Mouse (Mus musculus) forebrain, embryonic 13.5 days (tissue): ENCODE results near the gene Sf3a1. TPM values are rescaled to one million over a fixed set of nuclear protein-coding genes. Genes with fewer than 3 reads are reported as not detected.
"Not testable (repeated sequence)": the region's sequence is repeated elsewhere in the genome, so short reads cannot be mapped to it uniquely, and the experiment has no call there.

ENCODE experiments used
- ATAC-seq: fragments of 200-750 bp; cut with Nextera tagmentation; 2 replicates; pipeline ENCODE4 v1.8.0; 2017
- H3K27ac ChIP-seq: fragments of 300-500 bp; sonication (generic); 2 replicates; pipeline ENCODE4 v1.5.1; 2015; ENCODE audit warnings: inconsistent platforms, mild to moderate bottlenecking, moderate library complexity
- H3K27me3 ChIP-seq: fragments of 300-500 bp; sonication (generic); 2 replicates; pipeline ENCODE4 v1.6.1; 2015; ENCODE audit warnings: mild to moderate bottlenecking, inconsistent platforms
- H3K36me3 ChIP-seq: fragments of 300-500 bp; sonication (generic); 2 replicates; pipeline ENCODE4 v1.6.1; 2015; ENCODE audit warnings: mild to moderate bottlenecking, inconsistent platforms; ENCODE audit not compliant: poor library complexity, severe bottlenecking
- H3K4me1 ChIP-seq: fragments of 300-500 bp; sonication (generic); 2 replicates; pipeline ENCODE4 v1.6.1; 2015; ENCODE audit warnings: inconsistent platforms
- H3K4me2 ChIP-seq: fragments of 300-500 bp; sonication (generic); 2 replicates; pipeline ENCODE4 v1.6.1; 2015; ENCODE audit warnings: inconsistent platforms, mild to moderate bottlenecking, moderate library complexity
- H3K4me3 ChIP-seq: fragments of 300-500 bp; sonication (generic); 2 replicates; pipeline ENCODE4 v1.5.1; 2015; ENCODE audit warnings: mild to moderate bottlenecking, inconsistent platforms
- H3K9ac ChIP-seq: fragments of 300-500 bp; sonication (generic); 2 replicates; pipeline ENCODE4 v1.6.1; 2015; ENCODE audit warnings: mild to moderate bottlenecking, inconsistent platforms
- H3K9me3 ChIP-seq: fragments of 300-500 bp; sonication (generic); replicated peaks from 2 replicates; pipeline ENCODE4 v1.6.1; 2016; ENCODE audit warnings: inconsistent platforms
- WGBS: fragments of 180-500 bp; shearing (Covaris S2); methylation state at CpG from one replicate; pipeline ENCODE4 v1.1.7; 2015; 5-methylcytosine and 5-hydroxymethylcytosine counted together
- polyA plus RNA-seq: library from polyadenylated mRNA; unstranded; fragments of >200 nt; fragmentation: Nextera tagmentation; extraction: Ambion mirVana; gene quantifications from 2 replicates; pipeline ENCODE4 v1.2.1, GENCODE M21; 2015

Gene Sf3a1
- polyA plus RNA-seq, 1 experiment from 2014 or later: 61.2 TPM

- Histone ChIP-seq H3K27me3 (peaks cover 23% of the 10 kb centered on the region), H3K9me3 (peaks cover 8% of the 10 kb centered on the region; the same call in 1 of the 2 replicates), H3K4me3 (no peak overlapping the region), H3K4me1 (peaks cover 23% of the 10 kb centered on the region), H3K27ac (no peak overlapping the region), H3K36me3 (no peaks in the 10 kb centered on the region), H3K9ac (no peak overlapping the region), H3K4me2 (no peak overlapping the region)
- WGBS: 79% methylated on average over 3 of the region's 3 CpGs
- no peak for ATAC-seq
Observed at GRCm38 (mm10) chr11:4121691-4122090, 38.5 kb upstream of the Sf3a1 start.

GRCm38 (mm10) chr11:4122226-4122625 is 37.9 kb upstream of the Sf3a1 start:
- Histone ChIP-seq H3K4me2 (no peak overlapping the region), H3K27ac (no peak overlapping the region), H3K9ac (no peak overlapping the region), H3K27me3 (peaks cover 22% of the 10 kb centered on the region), H3K9me3 (peaks cover 11% of the 10 kb centered on the region; the same call in 1 of the 2 replicates), H3K4me3 (no peak overlapping the region), H3K4me1 (peaks cover 19% of the 10 kb centered on the region), H3K36me3 (no peaks in the 10 kb centered on the region)
- 74% methylated on average over 5 of the region's 5 CpGs for WGBS
- ATAC-seq: no peak

GRCm38 (mm10) chr11:4122742-4123579 is 37.2 kb upstream of the Sf3a1 start, which contains the start of gene Sec14l2:
TSS of gene Sec14l2 (minus strand) at chr11:4123415.
- Histone ChIP-seq H3K27ac (no peak within 1 kb of the TSS; the same call in 1 of the 2 replicates), H3K4me1 (peaks cover 12% of the 10 kb centered on the region), H3K9ac (no peak within 1 kb of the TSS), H3K27me3 (peaks cover 16% of the 10 kb centered on the region), H3K9me3 (peaks cover 11% of the 10 kb centered on the region; the same call in 1 of the 2 replicates), H3K4me2 (no peak within 1 kb of the TSS), H3K4me3 (no peak within 1 kb of the TSS), H3K36me3 (no peaks in the 10 kb centered on the region)
- ATAC-seq: no peak
- 59% methylated on average over 10 of the region's 10 CpGs for WGBS

GRCm38 (mm10) chr11:4123922-4124321 is 36.2 kb upstream of the Sf3a1 start:
- Histone ChIP-seq H3K27ac (no peak overlapping the region; the same call in 1 of the 2 replicates), H3K4me3 (no peak overlapping the region), H3K9ac (no peak overlapping the region), H3K4me2 (no peak overlapping the region), H3K36me3 (no peaks in the 10 kb centered on the region), H3K27me3 (peaks cover 12% of the 10 kb centered on the region), H3K9me3 (peaks cover 11% of the 10 kb centered on the region; the same call in 1 of the 2 replicates), H3K4me1 (0 out of 2 replicates have a peak, but pooled peaks cover 2% of the 10 kb centered on the region)
- WGBS: 55% methylated on average over 5 of the region's 5 CpGs
- no peak for ATAC-seq

GRCm38 (mm10) chr11:4127059-4127458 is 33.1 kb upstream of the Sf3a1 start:
- Histone ChIP-seq H3K9ac (no peak overlapping the region), H3K36me3 (no peaks in the 10 kb centered on the region), H3K4me2 (no peak overlapping the region), H3K4me3 (no peak overlapping the region), H3K27ac (no peak overlapping the region), H3K4me1 (no peaks in the 10 kb centered on the region), H3K27me3 (no peaks in the 10 kb centered on the region), H3K9me3 (peaks cover 11% of the 10 kb centered on the region; the same call in 1 of the 2 replicates)
- no peak for ATAC-seq
- 88% methylated on average over 1 of the region's 1 CpGs for WGBS

- not testable (repeated sequence) for ATAC-seq, H3K4me2 ChIP-seq, H3K36me3 ChIP-seq, H3K4me3 ChIP-seq, H3K9ac ChIP-seq, H3K4me1 ChIP-seq, H3K27ac ChIP-seq, H3K27me3 ChIP-seq
- peaks cover 11% of the 10 kb centered on the region; the same call in 1 of the 2 replicates for H3K9me3 ChIP-seq
- WGBS: 96% methylated on average over 4 of the region's 4 CpGs
Observed at GRCm38 (mm10) chr11:4128461-4128860, 31.7 kb upstream of the Sf3a1 start.

GRCm38 (mm10) chr11:4133450-4133849 is 26.7 kb upstream of the Sf3a1 start:
- Histone ChIP-seq H3K4me1 (peaks cover 26% of the 10 kb centered on the region), H3K4me3 (no peak overlapping the region), H3K27me3 (no peaks in the 10 kb centered on the region), H3K27ac (no peak overlapping the region), H3K9ac (no peak overlapping the region), H3K4me2 (no peak overlapping the region), H3K9me3 (no peaks in the 10 kb centered on the region), H3K36me3 (peaks cover 18% of the 10 kb centered on the region)
- 57% methylated on average over 3 of the region's 3 CpGs for WGBS
- ATAC-seq: no peak

GRCm38 (mm10) chr11:4134400-4134799 is 25.8 kb upstream of the Sf3a1 start:
- 57% methylated on average over 6 of the region's 6 CpGs for WGBS
- H3K4me3 ChIP-seq: peak overlapping the region; percentile 71

GRCm38 (mm10) chr11:4134986-4135935 is 24.9 kb upstream of the Sf3a1 start, which contains the start of gene Rnf215:
TSS of gene Rnf215 (plus strand) at chr11:4135202.
- WGBS: 2% methylated on average over 62 of the region's 66 CpGs

More at GRCm38 (mm10) chr11:4134400-4134799, 25.8 kb upstream of the Sf3a1 start:
- Histone ChIP-seq H3K4me2 (peak overlapping the region; percentile 91), H3K27ac (no peak overlapping the region), H3K4me1 (peaks cover 26% of the 10 kb centered on the region), H3K27me3 (no peaks in the 10 kb centered on the region), H3K9me3 (no peaks in the 10 kb centered on the region), H3K9ac (no peak overlapping the region), H3K36me3 (peaks cover 27% of the 10 kb centered on the region)
- ATAC-seq: no peak

GRCm38 (mm10) chr11:4138964-4139363 is 21.2 kb upstream of the Sf3a1 start:
- Histone ChIP-seq H3K9ac (no peak overlapping the region), H3K27me3 (no peaks in the 10 kb centered on the region), H3K4me3 (no peak overlapping the region), H3K4me1 (peaks cover 26% of the 10 kb centered on the region), H3K36me3 (peaks cover 71% of the 10 kb centered on the region), H3K4me2 (no peak overlapping the region), H3K27ac (no peak overlapping the region), H3K9me3 (no peaks in the 10 kb centered on the region)
- no peak for ATAC-seq
- WGBS: 78% methylated on average over 2 of the region's 2 CpGs

More at GRCm38 (mm10) chr11:4134986-4135935, 24.9 kb upstream of the Sf3a1 start, which contains the start of gene Rnf215:
- Histone ChIP-seq H3K4me1 (peaks cover 26% of the 10 kb centered on the region), H3K36me3 (peaks cover 35% of the 10 kb centered on the region), H3K4me3 (peak within 1 kb of the TSS; percentile 71), H3K27me3 (no peaks in the 10 kb centered on the region), H3K9ac (peak within 1 kb of the TSS; percentile 87), H3K27ac (peak within 1 kb of the TSS; percentile 76), H3K4me2 (peak within 1 kb of the TSS; percentile 91), H3K9me3 (no peaks in the 10 kb centered on the region)
- ATAC-seq: peak; percentile 92

GRCm38 (mm10) chr11:4141505-4141904 is 18.6 kb upstream of the Sf3a1 start:
- Histone ChIP-seq H3K4me1 (peaks cover 16% of the 10 kb centered on the region), H3K27ac (no peak overlapping the region)

More at GRCm38 (mm10) chr11:4141505-4141904, 18.6 kb upstream of the Sf3a1 start:
- no peaks in the 10 kb centered on the region for H3K9me3 ChIP-seq
- H3K27me3 ChIP-seq: no peaks in the 10 kb centered on the region
- no peak overlapping the region for H3K9ac ChIP-seq
- H3K36me3 ChIP-seq: peaks cover 81% of the 10 kb centered on the region
- no peak overlapping the region for H3K4me3 ChIP-seq
- no peak for ATAC-seq
- H3K4me2 ChIP-seq: no peak overlapping the region
